Mouse (Mus musculus) thymus, adult 2 months (tissue): ENCODE results near the gene Icosl.

Experiments used
- CTCF ChIP-seq: fragments of 200-500 bp; IDR thresholded peaks from 2 replicates; pipeline ENCODE4 v1.5.1; 2012; ENCODE audit warnings: mild to moderate bottlenecking, control low read depth, low read length, moderate library complexity, borderline replicate concordance; ENCODE audit not compliant: control insufficient read depth, poor library complexity, insufficient read depth; ENCODE audit errors: extremely low read depth
- POLR2A ChIP-seq: fragments of 200-500 bp; IDR thresholded peaks from 2 replicates; pipeline ENCODE4 v1.6.1; 2012; ENCODE audit warnings: mild to moderate bottlenecking, low read length, control low read depth, moderate library complexity; ENCODE audit not compliant: control insufficient read depth, poor library complexity, insufficient read depth; ENCODE audit errors: extremely low read depth

DNA sequence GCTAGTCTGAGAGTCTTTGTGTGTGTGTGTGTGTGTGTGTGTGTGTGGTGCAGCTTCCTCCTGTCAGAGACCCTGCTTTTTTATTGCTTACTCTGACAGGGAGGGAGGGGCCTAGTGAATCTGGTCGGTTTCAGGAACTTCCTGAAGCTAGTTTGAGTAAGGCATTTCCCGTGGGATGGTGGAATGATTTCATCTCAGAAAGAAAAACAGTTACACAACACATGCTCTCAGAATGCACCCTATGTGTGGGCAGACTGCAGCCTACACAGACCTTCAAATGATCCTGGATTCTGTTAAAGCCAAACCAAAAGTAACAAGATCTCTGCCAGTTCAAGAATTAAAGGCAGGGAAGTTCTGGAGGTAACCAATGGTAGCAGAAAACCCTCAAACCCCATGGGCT lies 46.1 kb downstream of the Icosl start:
- TF ChIP-seq CTCF = no peak
- TF ChIP-seq POLR2A = no peak
